Mouse (Mus musculus) heart, adult 8-10 months (tissue): Measurements from ENCODE around the gene Slc16a13. TPM values are rescaled to one million over a fixed set of nuclear protein-coding genes. Genes with fewer than 3 reads are reported as not detected.

Experiments used
- DNase-seq: peaks from one replicate; pipeline ENCODE4 v3.0.0; 2022; ENCODE audit warnings: low spot score
- total RNA-seq, 4 experiments: library from RNA; stranded (reverse); gene quantifications; 2 replicates each; pipeline ENCODE4 v1.2.4; 2022

Slc16a13 gene
- total RNA-seq, 4 experiments from 2014 or later: 2.5 to 3.6 (median 3.4) TPM

- no peak for DNase-seq
These were observed 8.9 kb downstream of the Slc16a13 start for GRCm38 (mm10) chr11:70211972-70212371.

- DNase-seq: no peak
These were observed 10.2 kb downstream of the Slc16a13 start for GRCm38 (mm10) chr11:70210681-70211080.

- no peak for DNase-seq
These were observed 12.0 kb downstream of the Slc16a13 start for GRCm38 (mm10) chr11:70208778-70209388.

- no peak for DNase-seq
These were observed 13.6 kb downstream of the Slc16a13 start for GRCm38 (mm10) chr11:70207283-70207682.

- no peak for DNase-seq
These were observed 14.1 kb downstream of the Slc16a13 start for GRCm38 (mm10) chr11:70206801-70207200.

- peak; percentile 75 for DNase-seq
These were observed 19.2 kb downstream of the Slc16a13 start for GRCm38 (mm10) chr11:70201691-70202090.

GRCm38 (mm10) chr11:70200036-70200608 is 20.7 kb downstream of the Slc16a13 start:
- no peak for DNase-seq

- no peak for DNase-seq
These were observed 21.8 kb downstream of the Slc16a13 start for GRCm38 (mm10) chr11:70199107-70199506.

GRCm38 (mm10) chr11:70198332-70198731 is 22.5 kb downstream of the Slc16a13 start:
- DNase-seq: no peak

- DNase-seq: no peak
These were observed 27.2 kb downstream of the Slc16a13 start for GRCm38 (mm10) chr11:70193354-70194285.

GRCm38 (mm10) chr11:70192157-70192556 is 28.7 kb downstream of the Slc16a13 start:
- DNase-seq: no peak

- no peak for DNase-seq
These were observed 29.7 kb downstream of the Slc16a13 start for GRCm38 (mm10) chr11:70191188-70191587.

GRCm38 (mm10) chr11:70189319-70190134 is 31.3 kb downstream of the Slc16a13 start:
- DNase-seq: no peak

- peak; percentile 33 for DNase-seq
These were observed 35.7 kb downstream of the Slc16a13 start for GRCm38 (mm10) chr11:70185120-70185519.

GRCm38 (mm10) chr11:70180496-70180895 is 40.4 kb downstream of the Slc16a13 start:
- DNase-seq: no peak

GRCm38 (mm10) chr11:70179401-70179800 is 41.5 kb downstream of the Slc16a13 start:
- no peak for DNase-seq

- no peak for DNase-seq
These were observed 42.1 kb downstream of the Slc16a13 start for GRCm38 (mm10) chr11:70178756-70179155.

- no peak for DNase-seq
These were observed 42.6 kb downstream of the Slc16a13 start for GRCm38 (mm10) chr11:70178311-70178710.

- no peak for DNase-seq
These were observed 43.2 kb downstream of the Slc16a13 start for GRCm38 (mm10) chr11:70177647-70178046.

- no peak for DNase-seq
These were observed 46.4 kb downstream of the Slc16a13 start for GRCm38 (mm10) chr11:70174491-70174890.

- DNase-seq: no peak
These were observed 48.6 kb downstream of the Slc16a13 start for GRCm38 (mm10) chr11:70172298-70172697.

GRCm38 (mm10) chr11:70171847-70172246 is 49.0 kb downstream of the Slc16a13 start:
- DNase-seq: no peak
